Mouse (Mus musculus): Measurements from ENCODE around the gene Cinp.

Gene Cinp

GRCm38 (mm10) chr12:110889036-110890020, at the start of gene Cinp, which contains the start of gene Tecpr2:
TSS of gene Cinp (minus strand) at chr12:110889145.
TSS of gene Tecpr2 (plus strand) at chr12:110889264.
- DNase-seq (ENCODE audit: low spot score): peak; percentile 98

- no peak for DNase-seq (ENCODE audit: low spot score)
Observed at GRCm38 (mm10) chr12:110937496-110937895, 48.6 kb upstream of the Cinp start.

- DNase-seq (ENCODE audit: low spot score): peak; percentile 73
Observed at GRCm38 (mm10) chr12:110935983-110936620, 47.2 kb upstream of the Cinp start.

- DNase-seq (ENCODE audit: low spot score): no peak
Observed at GRCm38 (mm10) chr12:110932820-110933219, 43.9 kb upstream of the Cinp start.

- no peak for DNase-seq (ENCODE audit: low spot score)
Observed at GRCm38 (mm10) chr12:110921572-110921971, 32.6 kb upstream of the Cinp start.

- no peak for DNase-seq (ENCODE audit: low spot score)
Observed at GRCm38 (mm10) chr12:110920254-110920653, 31.3 kb upstream of the Cinp start.

- no peak for DNase-seq (ENCODE audit: low spot score)
Observed at GRCm38 (mm10) chr12:110915761-110916160, 26.8 kb upstream of the Cinp start.

GRCm38 (mm10) chr12:110909962-110910361, 21.0 kb upstream of the Cinp start:
- no peak for DNase-seq (ENCODE audit: low spot score)

- no peak for DNase-seq (ENCODE audit: low spot score)
Observed at GRCm38 (mm10) chr12:110907845-110908244, 18.9 kb upstream of the Cinp start.

- DNase-seq (ENCODE audit: low spot score): no peak
Observed at GRCm38 (mm10) chr12:110903536-110903935, 14.6 kb upstream of the Cinp start.

GRCm38 (mm10) chr12:110902106-110902505, 13.2 kb upstream of the Cinp start:
- DNase-seq (ENCODE audit: low spot score): no peak

GRCm38 (mm10) chr12:110891887-110892286, 2.9 kb upstream of the Cinp start:
- no peak for DNase-seq (ENCODE audit: low spot score)

- no peak for DNase-seq (ENCODE audit: low spot score)
Observed at GRCm38 (mm10) chr12:110888606-110889005, 339 bp downstream of the Cinp start.

GRCm38 (mm10) chr12:110888106-110888505, 839 bp downstream of the Cinp start:
- no peak for DNase-seq (ENCODE audit: low spot score)

GRCm38 (mm10) chr12:110885251-110885650, 3.7 kb downstream of the Cinp start:
- DNase-seq (ENCODE audit: low spot score): no peak

GRCm38 (mm10) chr12:110882291-110882690, 6.7 kb downstream of the Cinp start:
- no peak for DNase-seq (ENCODE audit: low spot score)

GRCm38 (mm10) chr12:110875351-110875750, 13.6 kb downstream of the Cinp start:
- no peak for DNase-seq (ENCODE audit: low spot score)

- no peak for DNase-seq (ENCODE audit: low spot score)
Observed at GRCm38 (mm10) chr12:110871247-110871646, 17.7 kb downstream of the Cinp start.

GRCm38 (mm10) chr12:110870107-110870506, 18.8 kb downstream of the Cinp start:
- no peak for DNase-seq (ENCODE audit: low spot score)

GRCm38 (mm10) chr12:110865989-110866388, 23.0 kb downstream of the Cinp start:
- no peak for DNase-seq (ENCODE audit: low spot score)

GRCm38 (mm10) chr12:110865571-110865970, 23.4 kb downstream of the Cinp start:
- DNase-seq (ENCODE audit: low spot score): no peak

- no peak for DNase-seq (ENCODE audit: low spot score)
Observed at GRCm38 (mm10) chr12:110864008-110864407, 24.9 kb downstream of the Cinp start.

GRCm38 (mm10) chr12:110861256-110861655, 27.7 kb downstream of the Cinp start:
- no peak for DNase-seq (ENCODE audit: low spot score)

Measured in ovary, adult 18-20 months (tissue).